Mouse (Mus musculus) mouse trophoblast stem cell (cell line): Measurements from ENCODE around the gene Sncg.
"Not testable (repeated sequence)": the region's sequence is repeated elsewhere in the genome, so short reads cannot be mapped to it uniquely, and the experiment has no call there.

ENCODE experiments used
- in situ Hi-C, 2 experiments: fragments of 300-500 bp; cut with MseI, MboI; formaldehyde crosslinking; loops; 2 replicates in 1 of 2; 3 replicates in 1 of 2; pipeline ENCODE4 v1.15.1; 2025

The Sncg gene

DNA sequence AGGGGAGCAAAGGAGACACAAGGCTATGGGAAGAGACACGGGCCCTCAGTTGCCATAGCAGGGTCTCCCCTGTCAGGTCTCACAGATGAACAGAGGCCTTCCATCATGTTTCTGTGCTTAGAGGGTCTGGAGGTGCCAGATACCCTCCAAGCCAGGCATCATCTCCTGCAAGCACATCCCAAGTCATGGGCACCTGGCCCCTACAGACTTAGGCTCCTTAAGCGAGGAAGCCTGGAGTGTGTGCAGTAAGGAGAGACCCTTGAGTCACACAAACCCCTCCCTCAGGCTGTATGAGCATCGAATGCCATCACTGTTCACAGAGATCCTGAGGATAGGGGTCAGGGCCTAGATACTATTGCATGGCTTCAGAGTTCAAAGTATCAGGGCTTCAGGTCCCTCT is 3.7 kb downstream of the Sncg start:
- in situ Hi-C loops, result no loop called here

DNA sequence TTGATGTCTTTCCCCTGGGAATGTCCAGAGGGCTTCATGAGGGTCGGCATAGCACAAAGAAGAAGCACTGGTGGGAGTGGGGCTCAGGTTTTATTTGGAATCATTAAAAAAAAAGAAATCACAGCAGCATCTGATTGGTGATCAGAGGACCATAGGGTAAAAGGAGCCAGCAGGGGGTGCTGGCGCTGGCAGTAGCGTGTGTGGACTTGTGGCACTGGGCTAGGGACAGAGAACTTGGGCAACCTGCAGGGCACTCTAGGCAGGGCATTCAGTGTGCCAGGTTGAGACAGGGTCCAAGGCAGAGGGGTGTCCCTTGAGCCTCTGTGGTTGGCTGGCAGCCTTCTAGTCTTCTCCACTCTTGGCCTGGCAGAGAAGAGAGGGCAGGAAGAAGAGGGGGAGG is 4.4 kb downstream of the Sncg start:
- in situ Hi-C loops, result no loop called here

DNA sequence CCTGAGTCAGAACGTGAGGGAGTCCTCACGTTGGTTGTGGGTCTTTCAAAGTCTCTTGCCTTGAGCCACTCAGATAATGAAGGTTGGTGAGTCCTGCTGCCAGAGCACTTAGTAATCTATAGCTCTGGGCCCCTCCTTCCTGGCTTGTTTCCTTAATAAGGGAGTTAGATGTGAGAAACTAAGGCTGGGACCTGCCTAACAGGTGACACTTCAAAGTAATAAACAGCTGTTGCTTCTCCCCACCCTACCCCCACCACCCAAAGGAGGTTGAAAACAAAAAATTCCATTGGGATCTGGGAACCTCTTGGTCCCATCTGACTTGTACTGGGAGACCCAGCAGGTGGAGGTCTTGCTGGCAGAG is 9.5 kb downstream of the Sncg start:
- in situ Hi-C loops, result no loop called here

DNA sequence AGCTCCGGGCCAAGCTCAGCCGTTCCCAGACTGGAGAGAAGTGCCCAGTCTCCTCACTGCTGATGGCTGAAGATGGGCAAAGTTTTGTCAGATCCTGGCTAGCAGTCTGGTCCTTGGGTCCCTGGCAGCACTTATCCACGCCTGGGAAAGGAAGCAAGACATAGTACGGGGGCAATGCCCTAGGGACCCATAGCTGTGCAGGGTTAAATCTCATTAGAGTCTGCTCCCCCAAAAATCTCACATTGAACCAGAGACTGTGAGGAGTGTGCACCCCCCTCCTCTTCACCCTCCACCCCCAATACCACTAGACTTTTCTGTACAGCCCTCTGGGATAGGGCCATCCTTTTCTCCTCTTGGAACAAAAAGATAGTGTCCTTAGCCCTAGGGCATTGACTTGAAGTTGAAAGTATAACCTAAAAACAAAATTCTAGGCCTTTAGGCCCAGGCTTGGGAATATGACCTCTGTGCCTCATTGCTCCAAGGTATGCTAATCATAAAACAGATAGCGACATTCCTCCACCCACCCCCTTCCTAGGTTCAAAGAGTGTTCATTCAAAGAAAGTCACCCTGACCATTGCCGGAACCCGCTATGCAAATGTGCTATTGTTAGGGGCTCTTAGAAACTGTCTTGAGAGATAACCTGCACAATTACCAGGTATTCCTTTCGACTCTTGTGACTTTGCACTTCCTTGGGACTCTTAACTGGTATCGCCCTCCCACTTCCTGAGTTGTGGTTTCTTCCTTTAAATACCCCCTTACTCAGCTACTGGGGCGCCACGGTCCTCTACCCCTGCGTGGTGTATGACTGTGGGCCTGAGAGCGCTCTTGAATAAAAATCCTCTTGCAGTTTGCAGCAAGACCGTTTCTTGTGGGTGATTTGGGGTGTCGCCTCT is 10.1 kb downstream of the Sncg start:
- in situ Hi-C loops, result not testable (repeated sequence)

DNA sequence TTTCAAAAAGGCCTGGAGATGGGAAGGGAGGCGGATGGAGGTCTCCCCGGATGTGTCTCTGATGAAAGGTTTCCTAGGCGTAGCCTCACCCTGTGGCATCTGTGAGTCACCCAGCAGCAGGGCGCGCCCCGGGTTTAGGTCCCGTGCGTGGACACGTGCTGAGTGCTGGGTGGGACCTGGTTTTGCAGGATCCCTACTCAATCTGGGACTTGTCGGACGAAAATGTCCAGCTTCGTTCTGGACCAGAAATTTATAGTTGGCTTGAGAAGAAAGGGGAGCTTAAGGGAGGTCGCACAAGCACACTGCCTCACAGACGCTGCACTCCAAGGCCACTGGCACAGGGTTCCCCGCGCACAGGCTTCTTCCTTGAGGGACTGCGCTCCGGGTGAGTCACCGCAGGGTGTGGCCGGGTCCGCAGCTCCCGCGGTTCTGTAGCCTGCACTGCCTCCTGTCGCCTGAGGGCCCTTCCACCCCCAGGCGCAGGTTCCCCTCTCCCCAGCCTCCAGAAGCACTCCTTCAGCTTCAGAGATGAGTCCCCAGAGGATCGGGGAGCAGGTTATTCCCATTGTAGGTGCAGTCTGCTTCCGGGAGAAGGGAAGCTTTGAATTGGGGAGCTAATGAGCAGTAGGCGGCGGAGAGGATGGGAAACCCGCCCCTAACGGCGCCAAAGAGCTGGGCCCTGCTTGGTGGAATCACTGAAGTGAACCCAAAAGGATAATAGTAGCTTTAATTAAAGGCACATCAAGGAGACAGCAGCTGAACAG is 10.9 kb downstream of the Sncg start:
- in situ Hi-C loops, result no loop called here

DNA sequence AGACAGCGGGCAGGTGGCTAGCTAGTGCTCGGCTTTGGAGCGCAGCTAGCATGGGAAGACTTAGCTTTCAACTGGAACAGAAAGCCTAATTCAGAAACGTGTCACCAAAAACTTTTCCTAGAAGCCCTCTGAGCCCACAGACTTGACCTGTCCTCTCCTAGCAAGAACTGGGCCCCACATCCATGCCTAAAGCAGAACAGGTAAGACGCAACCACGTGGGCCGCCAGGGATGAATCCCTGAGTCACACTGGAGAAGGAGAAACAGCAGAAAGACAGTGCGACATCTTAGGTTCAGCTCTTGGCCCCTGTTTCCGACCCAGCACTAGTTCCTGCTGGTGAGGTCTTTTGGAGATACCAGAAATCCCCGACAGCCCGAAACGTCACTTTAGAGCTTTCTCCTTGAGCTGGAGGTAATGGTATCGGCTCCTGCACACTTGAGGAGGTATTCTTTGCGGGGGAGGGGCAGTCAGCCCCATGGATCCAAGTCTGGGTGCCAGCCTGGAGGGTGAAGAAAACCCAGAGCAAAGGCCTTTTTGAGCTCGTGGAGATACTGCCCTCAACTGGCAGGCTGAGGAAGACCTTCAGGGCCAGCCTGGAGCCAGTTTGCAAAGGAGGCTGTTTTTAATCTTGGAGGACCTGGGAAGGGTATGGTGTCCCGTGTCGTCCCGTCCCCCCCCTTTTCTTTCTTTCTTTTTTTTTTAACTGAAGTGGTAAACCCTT is 11.7 kb downstream of the Sncg start:
- in situ Hi-C loops, result no loop called here

DNA sequence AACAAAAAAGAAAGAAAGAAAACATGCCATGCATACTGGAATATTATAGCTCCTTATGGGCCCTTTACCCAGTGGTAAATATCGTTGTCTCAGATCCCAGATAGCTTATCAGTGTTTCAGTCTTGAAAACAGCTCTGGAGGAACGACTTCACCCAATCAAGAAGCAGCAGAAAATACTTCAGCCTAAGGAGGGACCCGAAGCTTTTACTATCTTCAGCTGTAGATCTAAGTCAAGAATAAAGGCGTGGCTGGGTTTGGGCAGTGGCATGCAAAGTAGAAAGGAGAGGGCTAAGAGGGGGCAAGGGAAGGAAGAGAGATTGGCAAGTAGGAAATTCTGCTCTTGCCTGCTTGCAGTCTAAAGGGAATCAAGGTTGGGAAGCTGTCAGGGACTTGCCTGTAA is 12.5 kb downstream of the Sncg start:
- in situ Hi-C loops, result no loop called here

DNA sequence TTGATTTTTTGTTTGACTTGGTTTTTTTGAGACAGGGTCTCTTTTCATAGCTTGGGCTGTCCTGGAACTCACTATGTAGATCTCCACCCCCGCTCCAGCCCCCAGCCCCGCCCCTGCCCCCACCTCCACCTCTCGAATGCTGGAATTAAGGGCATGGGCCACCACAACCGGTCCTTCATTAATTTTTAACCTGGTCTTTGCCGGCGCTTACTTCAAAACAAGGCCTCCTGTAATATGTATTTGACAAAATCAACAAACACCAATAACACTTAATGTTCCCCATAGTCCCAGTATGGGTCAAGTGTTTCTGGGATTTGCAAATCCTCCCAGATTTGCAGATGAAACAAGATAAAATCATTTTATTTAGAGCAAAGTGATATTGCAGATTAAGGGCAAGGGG is 14.3 kb downstream of the Sncg start:
- in situ Hi-C loops, result no loop called here

DNA sequence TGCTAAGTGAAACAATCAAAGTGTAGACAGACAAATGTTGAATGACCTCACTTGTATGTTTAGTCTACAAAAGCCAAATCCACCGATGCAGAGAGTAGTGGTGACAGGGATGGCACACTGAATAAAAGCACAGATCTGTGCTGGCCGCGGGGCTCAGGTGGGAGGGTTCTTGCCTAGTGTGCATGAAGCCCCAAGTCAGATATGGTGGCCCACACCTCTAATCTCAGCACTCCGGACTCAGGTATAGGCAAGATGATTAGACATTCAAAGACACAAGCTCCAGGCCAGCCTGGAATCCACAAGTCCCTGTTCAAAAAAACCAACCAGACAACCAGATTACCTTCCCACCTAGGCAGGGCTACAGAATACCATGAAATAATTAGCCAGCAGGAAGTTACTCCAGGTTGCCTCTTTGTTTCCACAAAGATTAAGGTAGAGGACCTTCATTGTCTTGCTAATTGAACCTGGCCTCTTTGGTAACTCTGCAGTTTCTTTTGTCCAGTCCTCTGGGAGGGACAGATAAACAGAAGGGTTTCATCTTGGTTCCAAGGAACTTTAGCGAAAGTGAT is 14.8 kb downstream of the Sncg start:
- in situ Hi-C loops, result no loop called here

DNA sequence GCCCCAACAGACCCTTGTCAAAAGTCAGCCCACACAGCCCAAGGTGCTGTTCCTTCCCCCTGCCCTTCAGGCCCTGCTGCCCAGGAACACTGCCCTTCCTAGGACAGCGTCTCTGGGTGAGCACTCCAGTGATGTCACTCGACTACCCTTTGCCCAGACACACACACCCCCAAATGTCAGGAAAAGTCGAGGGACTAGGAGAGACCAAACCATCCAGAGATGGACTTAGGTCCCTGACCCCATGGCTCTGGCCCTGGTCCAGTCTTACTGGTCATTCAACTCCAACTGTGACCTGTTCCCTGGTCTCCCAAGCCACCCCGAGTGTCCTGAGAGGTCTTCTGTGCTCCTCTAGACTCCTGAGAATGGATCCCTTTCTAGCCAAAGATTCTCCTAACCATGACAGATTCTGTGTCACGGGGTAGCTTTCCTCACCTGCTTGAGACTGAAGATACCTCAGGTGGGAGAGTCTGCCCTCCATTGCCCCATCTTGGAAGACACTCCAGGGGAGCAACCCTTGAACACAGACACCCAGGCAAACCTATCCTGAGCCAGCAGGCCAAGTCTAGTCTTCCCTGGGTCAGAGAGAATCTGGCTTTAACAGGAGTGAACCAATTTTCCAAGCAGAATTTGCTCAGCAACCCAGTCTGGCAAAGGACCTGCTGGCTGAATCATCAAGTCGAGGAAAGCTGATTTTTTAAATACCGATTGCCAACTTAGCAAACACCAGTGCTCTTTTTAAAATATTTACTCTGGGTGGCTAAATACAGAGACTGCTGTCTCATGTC is 16.7 kb downstream of the Sncg start:
- in situ Hi-C loops, result no loop called here

DNA sequence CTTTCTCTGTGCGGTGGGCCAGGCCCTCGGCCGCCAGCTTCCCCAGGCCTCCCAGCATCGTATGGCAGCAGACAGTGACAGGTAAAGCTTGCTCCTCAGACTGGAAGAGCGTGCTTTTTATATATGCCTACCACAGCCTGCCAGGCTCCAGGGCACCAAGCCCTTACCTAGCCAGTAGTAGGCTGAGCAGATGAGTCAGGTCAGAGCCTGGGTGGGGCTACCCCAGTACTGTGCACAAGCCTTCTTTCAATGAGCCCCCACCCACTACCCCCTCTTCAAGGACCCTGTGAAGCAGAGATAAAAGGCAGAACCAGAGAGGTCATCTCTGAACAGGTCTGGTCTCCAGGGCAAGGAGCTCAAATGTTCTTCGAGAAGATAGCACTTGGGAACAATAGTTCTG is 19.3 kb downstream of the Sncg start, which contains the start of gene Fam25c:
Gene Fam25c, minus strand, starts transcription at position 133 of the 400 bp plus-strand sequence.
- in situ Hi-C loops, result no loop called here

DNA sequence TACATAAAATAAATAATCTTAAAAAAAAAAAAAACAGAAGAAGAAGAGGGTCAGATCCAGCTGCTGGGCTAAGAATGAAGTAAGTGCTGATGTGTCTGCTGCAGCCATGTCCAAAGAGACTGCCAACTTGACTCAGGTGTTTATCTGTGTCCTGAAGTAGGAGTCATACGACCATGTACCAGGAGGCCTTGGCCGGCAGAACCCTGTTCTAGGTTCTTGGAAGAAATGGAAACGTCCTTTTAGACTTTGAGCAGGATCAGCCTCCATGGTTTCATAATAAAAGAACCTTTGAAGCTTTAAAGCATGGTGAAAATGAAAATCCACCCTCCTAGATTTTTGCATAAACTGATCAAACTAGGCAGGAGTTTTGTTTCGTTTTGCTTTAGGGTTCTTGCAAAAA is 20.1 kb downstream of the Sncg start:
- in situ Hi-C loops, result no loop called here

DNA sequence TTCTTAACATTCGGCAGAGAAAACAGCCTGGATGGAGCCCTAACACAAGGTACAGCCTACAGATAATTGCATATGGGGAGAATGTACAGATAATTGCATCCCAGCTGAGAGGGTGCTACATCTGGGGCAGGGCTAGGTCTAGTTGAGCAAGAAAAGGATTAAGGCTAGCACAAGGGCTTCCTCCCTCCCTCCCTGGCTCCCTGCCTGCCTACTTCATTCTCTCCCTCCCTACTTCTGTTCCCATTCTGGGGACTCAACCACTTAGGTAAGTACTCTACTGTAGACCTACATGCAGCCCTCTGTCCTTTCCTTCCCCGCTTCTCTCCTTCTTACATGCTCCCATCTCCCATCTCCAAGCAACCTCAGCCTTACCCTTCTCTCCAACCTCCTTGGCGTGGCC is 21.3 kb downstream of the Sncg start:
- in situ Hi-C loops, result no loop called here

DNA sequence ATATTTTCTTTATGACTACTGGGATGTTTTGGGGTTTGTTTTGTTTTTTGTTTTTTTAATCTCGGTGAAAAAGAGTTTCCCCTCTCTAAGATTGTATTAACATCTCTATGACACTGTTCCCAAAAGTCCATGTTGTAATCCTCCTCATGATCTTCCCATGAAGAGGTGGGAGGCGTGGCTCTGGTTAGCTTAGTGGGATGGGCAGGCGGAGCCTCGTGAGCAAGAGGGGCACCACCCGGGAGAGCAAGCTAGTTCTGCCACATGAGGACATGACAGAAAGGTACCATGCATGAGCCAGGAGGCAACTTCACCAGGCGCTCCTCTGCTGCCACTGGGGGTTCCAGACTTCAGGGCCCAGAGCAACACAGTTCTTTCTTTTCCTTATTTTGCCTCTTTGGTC is 22.1 kb downstream of the Sncg start:
- in situ Hi-C loops, result no loop called here

DNA sequence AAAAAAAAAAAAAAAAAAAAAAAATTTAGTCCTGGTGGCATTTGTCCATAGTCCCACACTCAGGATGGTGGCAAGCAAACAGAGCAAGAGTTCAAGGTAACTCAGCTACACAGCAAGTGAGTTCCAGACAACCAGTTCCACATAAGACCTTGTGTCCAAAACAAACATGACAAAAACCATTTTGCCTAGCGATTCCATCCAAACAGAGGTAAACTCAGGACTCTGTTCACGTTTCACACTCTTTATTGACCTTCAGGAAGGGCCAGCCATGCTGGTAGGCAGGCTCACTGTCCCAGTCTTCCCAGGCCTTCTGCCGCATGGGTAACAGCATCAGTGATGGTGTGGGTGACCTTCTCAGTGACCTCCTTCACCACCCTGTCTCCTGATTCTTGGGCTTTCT is 22.9 kb downstream of the Sncg start:
- in situ Hi-C loops, result no loop called here

DNA sequence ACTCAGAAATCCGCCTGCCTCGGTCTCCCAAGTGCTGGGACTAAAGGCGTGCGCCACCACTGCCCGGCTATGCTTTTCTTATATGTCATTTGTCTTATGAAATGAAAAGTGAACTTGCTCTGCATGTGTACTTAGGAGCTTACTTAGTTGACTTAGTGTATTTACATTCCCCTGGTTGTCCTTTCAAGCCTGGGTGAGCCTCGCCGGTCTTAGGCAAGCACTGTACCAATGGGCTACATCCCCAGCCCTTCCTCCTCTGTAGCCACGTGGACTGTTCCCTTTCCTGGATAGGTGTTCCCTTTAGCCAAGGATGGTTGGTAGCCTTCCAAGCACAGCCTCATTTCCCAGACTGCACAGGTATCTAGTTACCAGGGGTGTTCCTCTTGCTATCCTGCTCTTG is 25.6 kb downstream of the Sncg start:
- in situ Hi-C loops, result no loop called here

DNA sequence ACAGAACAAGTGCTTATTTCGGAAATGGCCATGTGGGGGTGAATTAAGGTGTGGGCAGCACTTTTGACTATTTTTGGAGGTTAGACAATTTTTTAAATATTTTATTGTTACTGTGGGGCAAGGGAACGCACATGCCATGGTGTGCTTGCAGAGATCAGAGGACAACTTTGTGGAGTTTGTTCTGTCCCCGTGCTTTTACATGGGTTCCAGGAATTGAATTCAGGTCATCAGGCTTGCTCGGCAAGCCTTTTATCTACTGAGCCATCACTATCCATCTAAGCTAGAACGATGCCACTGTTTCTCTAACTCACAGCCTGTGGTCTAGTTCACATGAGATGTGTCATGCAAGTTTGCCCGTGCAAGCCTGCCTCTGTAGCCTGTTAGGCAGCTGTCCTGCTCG is 26.3 kb downstream of the Sncg start:
- in situ Hi-C loops, result no loop called here

DNA sequence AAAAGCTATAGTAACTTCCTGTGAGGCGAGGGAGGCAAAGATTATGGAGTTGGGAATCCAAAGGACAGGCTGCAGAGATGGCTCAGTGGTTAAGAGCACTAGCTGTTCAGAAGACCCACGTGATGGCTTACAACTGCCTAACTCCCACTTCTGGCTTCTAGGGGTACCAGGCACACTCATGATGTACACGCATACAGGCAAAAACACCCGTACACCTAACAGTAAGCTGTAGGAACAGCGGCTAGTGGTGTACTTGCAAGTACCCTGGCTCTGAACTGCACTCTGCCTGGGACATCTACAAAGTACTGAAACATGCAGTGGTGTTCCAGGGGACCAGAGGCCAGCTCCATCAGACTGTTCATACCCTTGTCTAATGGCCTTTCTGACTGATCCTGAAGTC is 27.5 kb downstream of the Sncg start:
- in situ Hi-C loops, result no loop called here

DNA sequence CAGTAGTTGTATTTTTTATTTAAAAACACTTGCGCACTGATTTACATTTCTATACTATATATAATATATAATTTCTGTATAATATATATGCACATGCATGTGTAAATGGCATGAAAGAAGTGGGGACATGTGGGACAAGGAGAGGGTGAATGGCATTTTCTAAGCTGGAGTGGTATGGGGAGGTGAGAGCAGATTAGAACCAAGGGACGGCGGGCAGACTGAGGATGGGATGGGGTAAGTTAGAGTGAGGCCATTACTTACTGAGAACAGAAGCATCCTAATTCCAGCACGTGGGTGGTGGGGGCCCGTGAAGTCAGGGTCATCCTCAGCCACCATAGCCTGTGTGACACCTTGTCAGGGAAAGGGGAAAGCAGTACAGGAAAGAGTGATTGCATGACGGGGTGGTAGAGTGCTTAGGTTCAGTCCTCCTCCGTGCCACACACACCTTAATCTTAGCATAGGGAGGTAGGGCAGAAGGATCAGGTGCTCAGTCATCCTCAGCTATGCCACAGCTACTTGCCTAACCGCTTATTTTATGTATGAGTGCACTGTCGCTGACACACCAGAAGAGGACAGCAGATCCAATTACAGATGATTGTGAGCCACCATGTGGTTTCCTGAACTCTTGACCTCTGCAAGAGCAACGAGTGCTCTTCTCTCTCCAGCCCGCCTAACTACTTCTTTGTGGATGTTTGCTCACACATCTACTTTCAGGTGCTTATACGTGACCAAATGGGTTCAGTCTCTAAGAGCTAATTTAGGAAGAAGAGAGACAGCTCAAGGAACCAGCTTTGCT is 28.6 kb downstream of the Sncg start:
- in situ Hi-C loops, result no loop called here

DNA sequence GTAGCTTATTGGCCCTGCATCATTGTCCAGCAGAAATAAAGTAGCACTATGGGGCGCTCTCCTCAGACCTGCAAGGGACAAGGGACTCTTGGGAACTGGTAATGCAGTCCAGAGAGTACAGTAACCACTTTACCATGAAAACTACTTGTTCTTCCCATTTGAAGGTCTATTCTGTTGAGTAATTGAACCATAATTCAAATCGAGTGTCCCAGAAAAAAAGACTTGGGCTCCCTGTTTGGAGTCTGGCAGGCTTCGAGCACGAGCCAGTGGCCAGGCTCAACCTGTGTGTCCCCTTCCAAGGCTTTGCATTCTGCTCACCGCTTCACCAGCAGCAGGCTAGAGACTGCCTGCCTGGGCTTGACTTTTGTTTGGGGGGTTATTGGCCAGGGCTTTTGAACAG is 30.2 kb downstream of the Sncg start:
- in situ Hi-C loops, result no loop called here

DNA sequence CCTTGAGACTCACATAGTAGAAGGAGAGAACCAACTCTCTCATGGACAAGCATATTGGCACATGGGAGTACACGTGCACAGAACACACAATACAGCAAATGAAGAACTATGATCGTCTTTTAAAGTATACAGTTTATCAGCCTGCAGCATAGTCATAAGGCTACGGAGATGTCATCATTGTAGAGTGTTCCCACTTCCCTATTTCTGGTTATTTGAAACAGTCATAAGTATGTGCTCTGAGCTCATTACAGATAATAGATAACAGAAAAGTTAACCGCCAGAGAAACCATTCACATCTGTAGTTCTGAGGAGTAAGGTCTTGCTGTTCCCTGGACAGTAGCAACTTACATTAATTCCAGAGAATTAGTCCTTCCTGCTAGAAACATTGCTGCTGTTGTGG is 31.5 kb downstream of the Sncg start:
- in situ Hi-C loops, result no loop called here
